Mouse (Mus musculus) layer of hippocampus, postnatal 14 days (tissue): Measurements from ENCODE around the gene Olfr1448. TPM values are rescaled to one million over a fixed set of nuclear protein-coding genes. Genes with fewer than 3 reads are reported as not detected.
"Not testable (repeated sequence)": the region's sequence is repeated elsewhere in the genome, so short reads cannot be mapped to it uniquely, and the experiment has no call there.

Experiments
- DNase-seq, 2 experiments: peaks; one replicate each; pipeline ENCODE4 v3.0.0; 2021 to 2022; ENCODE audit warnings: low spot score in 2 of 2, mixed read lengths in 1 of 2
- long read RNA-seq, 2 experiments: library from polyadenylated mRNA; stranded (forward); transcript quantifications; one replicate each; pipeline ENCODE4 v2.0.0; 2021
- total RNA-seq, 2 experiments: library from RNA; stranded (reverse); gene quantifications; 2 replicates each; pipeline ENCODE4 v1.2.3; 2021

Gene Olfr1448
- not detected for total RNA-seq
- long read RNA-seq, experiment 1, result 0 reads
- long read RNA-seq, experiment 2, result 0 reads

DNA sequence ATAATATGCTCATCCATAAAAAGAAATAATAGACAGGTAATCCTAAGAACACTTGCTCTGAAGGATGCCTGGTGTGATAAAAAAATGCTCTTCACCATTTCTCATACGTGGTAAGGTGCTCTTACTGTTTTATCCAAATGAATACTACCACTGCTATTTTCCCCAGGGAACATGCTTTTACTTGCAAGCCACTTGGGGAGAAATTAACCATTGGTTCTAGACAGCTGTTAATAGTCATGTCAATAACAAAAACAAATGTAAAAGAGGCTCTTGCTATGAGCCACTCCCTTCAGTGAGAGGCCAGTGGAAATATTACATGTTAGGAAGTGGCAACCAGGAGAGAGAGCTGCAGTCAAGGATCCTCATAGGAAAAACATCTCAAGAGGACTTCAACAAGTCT is at the start of gene Olfr1448:
Olfr1448 (minus strand) TSS at position 101 of the 400 bp plus-strand sequence.
- DNase-seq, result no peak

DNA sequence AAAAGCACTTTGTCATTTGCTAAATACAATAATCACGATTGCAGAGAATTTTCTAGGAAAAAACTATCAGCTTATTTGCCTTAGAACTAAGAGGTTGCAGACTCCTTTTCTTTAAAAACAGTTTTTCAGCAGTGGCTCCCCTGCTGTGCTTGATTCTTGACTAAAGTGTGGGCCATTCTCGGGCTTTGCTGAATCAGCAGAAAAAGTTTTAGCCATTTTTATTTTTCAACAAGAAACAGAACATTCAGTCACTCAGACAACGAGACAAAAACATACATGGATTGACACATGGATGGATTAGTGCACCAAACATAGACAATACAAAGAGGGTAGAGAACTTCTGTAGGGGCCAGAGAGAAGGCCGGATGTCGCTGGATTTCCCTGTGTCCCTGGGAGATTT is 45.9 kb upstream of the Olfr1448 start:
- DNase-seq, result not testable (repeated sequence)

DNA sequence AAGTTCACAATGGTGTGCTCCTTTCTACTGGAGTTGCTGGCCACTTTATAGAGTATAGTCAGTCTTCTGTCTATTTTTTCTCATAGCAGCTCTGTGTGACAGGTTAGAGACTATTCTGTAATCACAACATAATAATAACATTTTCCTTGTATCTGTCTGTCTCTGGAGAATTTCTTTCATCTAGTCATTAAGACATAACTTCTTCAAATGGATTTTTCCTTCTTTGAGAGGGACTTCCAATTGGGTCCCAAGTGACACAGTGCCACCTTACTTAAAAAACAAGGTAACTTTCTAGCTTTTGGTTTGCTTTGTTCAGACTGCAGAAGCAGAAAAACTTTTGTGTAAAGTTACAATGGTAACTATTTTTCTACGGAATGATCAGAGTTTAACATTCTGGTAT is 25.7 kb upstream of the Olfr1448 start, which contains the start of gene Olfr1450:
Olfr1450 (plus strand) TSS at position 301 of the 400 bp plus-strand sequence.
- no peak for DNase-seq

DNA sequence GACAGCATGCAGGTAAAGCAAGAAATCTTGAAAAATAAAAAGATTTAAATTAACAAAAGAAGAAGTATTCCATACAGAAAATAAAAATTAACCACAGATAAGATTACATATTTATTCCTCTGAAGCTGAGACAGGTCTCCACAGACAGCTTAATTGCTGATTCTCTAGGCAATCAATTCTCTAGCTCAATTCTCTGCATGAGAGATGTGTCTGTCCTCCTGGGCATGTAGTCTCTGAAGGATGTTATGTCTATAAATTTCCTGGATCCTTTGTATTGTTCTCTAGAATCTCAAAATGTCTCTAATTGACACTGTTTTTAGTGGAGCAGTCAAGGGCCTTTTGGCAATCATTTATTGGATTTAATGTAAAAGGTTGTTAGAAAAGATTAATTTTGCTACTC is 6.3 kb upstream of the Olfr1448 start, which contains the start of gene Olfr1449:
Olfr1449 (plus strand) TSS at position 301 of the 400 bp plus-strand sequence.
- no peak for DNase-seq

DNA sequence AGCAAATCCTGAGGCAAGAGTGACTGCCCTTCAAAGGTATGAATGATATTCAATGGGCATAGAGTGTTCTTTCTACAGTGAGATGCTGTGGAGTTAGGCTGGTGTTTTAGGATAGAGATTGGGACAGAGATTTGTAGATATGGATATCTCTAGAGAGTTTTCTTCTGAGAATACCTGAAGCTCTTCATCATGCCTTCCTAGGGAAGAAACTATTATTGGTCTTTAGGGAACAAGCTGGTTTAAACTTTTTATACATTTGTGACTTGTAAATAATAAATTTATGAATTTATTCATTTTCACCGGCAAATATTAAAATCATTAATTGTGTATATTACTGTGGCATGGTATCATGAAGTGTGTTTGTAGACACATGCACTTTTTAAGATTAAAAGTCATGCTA is 20.6 kb downstream of the Olfr1448 start, which contains the start of gene Olfr1447:
Olfr1447 (minus strand) TSS at position 101 of the 400 bp plus-strand sequence.
- no peak for DNase-seq

DNA sequence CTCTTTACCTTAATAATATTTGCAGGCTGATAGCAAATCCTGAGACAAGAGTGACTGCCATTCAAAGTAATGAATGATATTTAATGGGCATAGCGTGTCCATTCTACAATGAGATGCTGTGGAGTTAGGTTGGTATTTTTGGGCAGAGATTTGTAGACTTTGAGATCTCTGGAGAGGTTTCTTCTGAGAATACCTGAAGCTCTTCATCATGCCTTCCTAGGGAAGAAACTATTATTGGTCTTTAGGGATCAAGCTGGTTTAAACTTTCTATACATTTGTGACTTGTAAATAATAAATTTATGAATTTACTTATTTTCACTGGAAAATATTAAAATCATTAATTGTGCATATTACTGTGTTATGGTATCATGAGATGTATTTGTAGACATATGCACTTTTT is 30.8 kb downstream of the Olfr1448 start, which contains the start of gene Olfr1446:
Olfr1446 (minus strand) TSS at position 101 of the 400 bp plus-strand sequence.
- no peak for DNase-seq

DNA sequence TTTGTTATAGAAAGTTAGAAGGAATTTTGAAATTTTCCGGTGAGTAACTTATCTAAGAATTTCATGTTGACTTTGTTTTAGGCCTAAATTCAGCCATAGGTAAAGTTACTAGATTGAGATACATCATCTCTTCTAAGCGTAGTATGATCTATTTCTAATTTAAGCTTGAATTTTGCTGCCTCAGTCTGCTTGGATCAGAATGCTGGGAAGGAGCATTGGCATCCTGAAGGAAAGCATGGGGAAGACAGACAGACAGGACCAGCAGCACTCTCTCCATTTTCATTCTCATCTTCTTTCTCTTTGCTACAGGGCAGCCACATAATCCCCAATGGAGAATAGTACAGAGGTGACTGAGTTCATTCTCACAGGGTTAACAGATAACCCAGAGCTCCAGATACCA is 40.7 kb downstream of the Olfr1448 start, which contains the start of gene Olfr1445:
Olfr1445 (plus strand) TSS at position 301 of the 400 bp plus-strand sequence.
- DNase-seq, result no peak

Other genes with a start within 250 kb of the Olfr1448 start
- not detected for gene Olfr1443, start 246.3 kb downstream of the Olfr1448 start, total RNA-seq
- gene Keg1, start 228.6 kb downstream of the Olfr1448 start, total RNA-seq, result not detected
- gene Cntf, start 158.8 kb downstream of the Olfr1448 start, total RNA-seq, result 1 to 10 TPM; 3.0 to 4.7 TPM
- 10 to 100 TPM; 89.1 to 95.0 TPM for gene Zfp91, start 128.3 kb downstream of the Olfr1448 start, total RNA-seq
- gene Lpxn, start 128.2 kb downstream of the Olfr1448 start, total RNA-seq, result 1 to 10 TPM; 1.9 to 2.0 TPM
- not detected for gene Gm5244, start 77.7 kb downstream of the Olfr1448 start, total RNA-seq
- not detected for gene Olfr1444, start 67.1 kb downstream of the Olfr1448 start, total RNA-seq
- gene Olfr1445, start 40.6 kb downstream of the Olfr1448 start, total RNA-seq, result not detected
- gene Olfr1446, start 30.9 kb downstream of the Olfr1448 start, total RNA-seq, result not detected
- gene Olfr1447, start 20.7 kb downstream of the Olfr1448 start, total RNA-seq, result not detected
- not detected for gene Olfr1449, start 6.4 kb upstream of the Olfr1448 start, total RNA-seq
- gene Olfr1450, start 25.8 kb upstream of the Olfr1448 start, total RNA-seq, result not detected
- gene Olfr1451, start 70.6 kb upstream of the Olfr1448 start, total RNA-seq, result not detected
- not detected for gene Olfr1453, start 103.9 kb upstream of the Olfr1448 start, total RNA-seq
- gene Olfr1454, start 136.2 kb upstream of the Olfr1448 start, total RNA-seq, result not detected
- not detected for gene Olfr1457, start 173.5 kb upstream of the Olfr1448 start, total RNA-seq
- gene Olfr1458, start 182.4 kb upstream of the Olfr1448 start, total RNA-seq, result not detected
- under 1 TPM; 0.09 to 0.10 TPM for gene Olfr1459, start 225.1 kb upstream of the Olfr1448 start, total RNA-seq
- gene Olfr1461, start 238.6 kb upstream of the Olfr1448 start, total RNA-seq, result not detected